Mouse (Mus musculus): ENCODE measurements around the gene Abcd3.

Abcd3 gene

GRCm38 (mm10) chr3:121739489-121740213, 75.5 kb downstream of the Abcd3 start:
- in situ Hi-C loops (cut with MboI; ENCODE audit: low sequenced_read_pairs), result loop anchor here (5.0 to 25.0 kb wide), 2 partner anchors 192 to 427 kb away; no protein-coding TSS in a partner anchor

- in situ Hi-C loops (cut with MboI; ENCODE audit: low sequenced_read_pairs), result loop anchor here (5.0 to 25.0 kb wide), 2 partner anchors 192 to 427 kb away; no protein-coding TSS in a partner anchor
Measured at GRCm38 (mm10) chr3:121738742-121739342, 76.3 kb downstream of the Abcd3 start.

GRCm38 (mm10) chr3:121737901-121738300, 77.2 kb downstream of the Abcd3 start:
- in situ Hi-C loops (cut with MboI; ENCODE audit: low sequenced_read_pairs), result loop anchor here (5.0 to 25.0 kb wide), 2 partner anchors 191 to 426 kb away; no protein-coding TSS in a partner anchor

GRCm38 (mm10) chr3:121737453-121737852, 77.6 kb downstream of the Abcd3 start:
- in situ Hi-C loops (cut with MboI; ENCODE audit: low sequenced_read_pairs), result loop anchor here (5.0 to 25.0 kb wide), 2 partner anchors 190 to 425 kb away; no protein-coding TSS in a partner anchor

GRCm38 (mm10) chr3:121736025-121736744, 78.9 kb downstream of the Abcd3 start:
- in situ Hi-C loops (cut with MboI; ENCODE audit: low sequenced_read_pairs), result loop anchor here (5.0 to 25.0 kb wide), 2 partner anchors 189 to 424 kb away; no protein-coding TSS in a partner anchor

- in situ Hi-C loops (cut with MboI; ENCODE audit: low sequenced_read_pairs), result loop anchor here (5.0 to 25.0 kb wide), 2 partner anchors 188 to 423 kb away; no protein-coding TSS in a partner anchor
Measured at GRCm38 (mm10) chr3:121735542-121735941, 79.6 kb downstream of the Abcd3 start.

- in situ Hi-C loops (cut with MboI; ENCODE audit: low sequenced_read_pairs), result loop anchor here (25.0 kb wide), 1 partner anchor 417 kb away; no protein-coding TSS in a partner anchor
Measured at GRCm38 (mm10) chr3:121729678-121730077, 85.4 kb downstream of the Abcd3 start.

- in situ Hi-C loops (cut with MboI; ENCODE audit: low sequenced_read_pairs), result loop anchor here (25.0 kb wide), 1 partner anchor 413 kb away; no protein-coding TSS in a partner anchor
Measured at GRCm38 (mm10) chr3:121725651-121726050, 89.5 kb downstream of the Abcd3 start.

- in situ Hi-C loops (cut with MboI; ENCODE audit: low sequenced_read_pairs), result no loop called here
Measured at GRCm38 (mm10) chr3:121724553-121724952, 90.5 kb downstream of the Abcd3 start.

- in situ Hi-C loops (cut with MboI; ENCODE audit: low sequenced_read_pairs), result no loop called here
Measured at GRCm38 (mm10) chr3:121723968-121724524, 91.1 kb downstream of the Abcd3 start.

- in situ Hi-C loops (cut with MboI; ENCODE audit: low sequenced_read_pairs), result no loop called here
Measured at GRCm38 (mm10) chr3:121722971-121723844, 91.9 kb downstream of the Abcd3 start, which contains the start of gene F3. Gene F3 (plus strand): TSS chr3:121723537.

GRCm38 (mm10) chr3:121721691-121722070, 93.4 kb downstream of the Abcd3 start:
- in situ Hi-C loops (cut with MboI; ENCODE audit: low sequenced_read_pairs), result no loop called here

GRCm38 (mm10) chr3:121720801-121721690, 94.1 kb downstream of the Abcd3 start:
- in situ Hi-C loops (cut with MboI; ENCODE audit: low sequenced_read_pairs), result no loop called here

GRCm38 (mm10) chr3:121719701-121720100, 95.4 kb downstream of the Abcd3 start:
- in situ Hi-C loops (cut with MboI; ENCODE audit: low sequenced_read_pairs), result no loop called here

GRCm38 (mm10) chr3:121718679-121719078, 96.4 kb downstream of the Abcd3 start:
- in situ Hi-C loops (cut with MboI; ENCODE audit: low sequenced_read_pairs), result no loop called here

GRCm38 (mm10) chr3:121716480-121716879, 98.6 kb downstream of the Abcd3 start:
- in situ Hi-C loops (cut with MboI; ENCODE audit: low sequenced_read_pairs), result no loop called here

GRCm38 (mm10) chr3:121715741-121716459, 99.2 kb downstream of the Abcd3 start:
- in situ Hi-C loops (cut with MboI; ENCODE audit: low sequenced_read_pairs), result no loop called here

- in situ Hi-C loops (cut with MboI; ENCODE audit: low sequenced_read_pairs), result no loop called here
Measured at GRCm38 (mm10) chr3:121715336-121715735, 99.8 kb downstream of the Abcd3 start.

All from CH12F3 (cell line).